Mouse (Mus musculus) fibroblast of lung, adult 2 months (primary cell): ENCODE measurements at regions not wholly inside any gene's neighbourhood (a gene's known extent, or its start where the extent isn't known, plus 50 kb on each side); places are given as distances from the start of the nearest gene placed in this dataset.
A peak's percentile ranks its signal among the peaks of the same experiment; 100 is the strongest.
"Not testable (repeated sequence)": the region's sequence is repeated elsewhere in the genome, so short reads cannot be mapped to it uniquely, and the experiment has no call there.

Experiments
- DNase-seq: peaks from one replicate; pipeline ENCODE4 v3.0.0-alpha.2; 2011; ENCODE audit warnings: low read depth

- DNase-seq, result no peak
Measured at GRCm38 (mm10) chr4:84165256-84165655, 509.8 kb downstream of the Bnc2 start.

- DNase-seq, result no peak
Measured at GRCm38 (mm10) chr4:84172841-84173240, 502.2 kb downstream of the Bnc2 start.

GRCm38 (mm10) chr4:84173441-84173840 lies 501.6 kb downstream of the Bnc2 start:
- no peak for DNase-seq

- DNase-seq, result not testable (repeated sequence)
Measured at GRCm38 (mm10) chr4:84176457-84176856, 498.6 kb downstream of the Bnc2 start.

- no peak for DNase-seq
Measured at GRCm38 (mm10) chr4:84177827-84178226, 497.2 kb downstream of the Bnc2 start.

GRCm38 (mm10) chr4:84184436-84184835 lies 490.6 kb downstream of the Bnc2 start:
- DNase-seq, result no peak

GRCm38 (mm10) chr4:84184844-84185243 lies 490.2 kb downstream of the Bnc2 start:
- DNase-seq, result no peak

- no peak for DNase-seq
Measured at GRCm38 (mm10) chr4:84189315-84189714, 485.8 kb downstream of the Bnc2 start.

GRCm38 (mm10) chr4:84191303-84191702 lies 483.8 kb downstream of the Bnc2 start:
- no peak for DNase-seq

- DNase-seq, result no peak
Measured at GRCm38 (mm10) chr4:84192301-84192700, 482.8 kb downstream of the Bnc2 start.

GRCm38 (mm10) chr4:84196732-84197131 lies 478.3 kb downstream of the Bnc2 start:
- DNase-seq, result no peak

- DNase-seq, result no peak
Measured at GRCm38 (mm10) chr4:84198176-84198575, 476.9 kb downstream of the Bnc2 start.

GRCm38 (mm10) chr4:84199181-84199656 lies 475.9 kb downstream of the Bnc2 start:
- no peak for DNase-seq

GRCm38 (mm10) chr4:84201001-84201400 lies 474.1 kb downstream of the Bnc2 start:
- DNase-seq, result no peak

- DNase-seq, result peak; percentile 29
Measured at GRCm38 (mm10) chr4:84202231-84202630, 472.8 kb downstream of the Bnc2 start.

GRCm38 (mm10) chr4:84203680-84204079 lies 471.4 kb downstream of the Bnc2 start:
- DNase-seq, result peak; percentile 68

GRCm38 (mm10) chr4:84204777-84205176 lies 470.3 kb downstream of the Bnc2 start:
- DNase-seq, result no peak

- DNase-seq, result no peak
Measured at GRCm38 (mm10) chr4:84208175-84208574, 466.9 kb downstream of the Bnc2 start.

GRCm38 (mm10) chr4:84209538-84209937 lies 465.5 kb downstream of the Bnc2 start:
- DNase-seq, result no peak

- no peak for DNase-seq
Measured at GRCm38 (mm10) chr4:84211311-84211875, 463.7 kb downstream of the Bnc2 start.

- no peak for DNase-seq
Measured at GRCm38 (mm10) chr4:84212004-84212403, 463.1 kb downstream of the Bnc2 start.

GRCm38 (mm10) chr4:84214523-84214922 lies 460.6 kb downstream of the Bnc2 start:
- DNase-seq, result no peak

- DNase-seq, result no peak
Measured at GRCm38 (mm10) chr4:84218961-84219360, 456.1 kb downstream of the Bnc2 start.

GRCm38 (mm10) chr4:84222057-84222717 lies 452.9 kb downstream of the Bnc2 start:
- DNase-seq, result no peak
